Mouse (Mus musculus) liver, adult 2 months (tissue): ENCODE data around the gene Mast3. TPM values are rescaled to one million over a fixed set of nuclear protein-coding genes. Genes with fewer than 3 reads are reported as not detected.

Source experiments
- DNase-seq: peaks from one replicate; pipeline ENCODE4 v3.0.0-alpha.2; 2011; ENCODE audit warnings: low read depth, low spot score; ENCODE audit errors: extremely low read depth
- H3K27ac ChIP-seq: fragments of 200-500 bp; replicated peaks from 2 replicates; pipeline ENCODE4 v1.5.1; 2012; ENCODE audit warnings: low read depth, mild to moderate bottlenecking, control low read depth, inconsistent platforms, low read length; ENCODE audit not compliant: insufficient read depth
- H3K27me3 ChIP-seq: fragments of 200-500 bp; 2 replicates; pipeline ENCODE4 v1.6.1; 2012; ENCODE audit warnings: mild to moderate bottlenecking, moderate library complexity, low read length, inconsistent platforms; ENCODE audit not compliant: control insufficient read depth, insufficient read depth
- H3K36me3 ChIP-seq: fragments of 200-500 bp; 2 replicates; pipeline ENCODE4 v1.6.1; 2012; ENCODE audit warnings: low read length, inconsistent platforms; ENCODE audit not compliant: control insufficient read depth, insufficient read depth
- H3K4me1 ChIP-seq: fragments of 200-500 bp; 2 replicates; pipeline ENCODE4 v1.6.1; 2011; ENCODE audit warnings: low read length; ENCODE audit not compliant: control insufficient read depth, insufficient read depth
- H3K4me3 ChIP-seq: fragments of 200-500 bp; 2 replicates; pipeline ENCODE4 v1.5.1; 2011; ENCODE audit warnings: low read depth, mild to moderate bottlenecking, control low read depth, low read length, moderate library complexity; ENCODE audit not compliant: insufficient read depth
- H3K79me2 ChIP-seq: fragments of 200-500 bp; 2 replicates; pipeline ENCODE4 v1.6.1; 2012; ENCODE audit warnings: inconsistent platforms, mild to moderate bottlenecking, low read length, moderate library complexity; ENCODE audit not compliant: control insufficient read depth, insufficient read depth
- H3K9ac ChIP-seq: fragments of 200-500 bp; 2 replicates; pipeline ENCODE4 v1.6.1; 2012; ENCODE audit warnings: low read depth, mild to moderate bottlenecking, control low read depth, inconsistent platforms, low read length
- CTCF ChIP-seq: fragments of 200-500 bp; IDR thresholded peaks from 2 replicates; pipeline ENCODE4 v1.5.1; 2011; ENCODE audit warnings: low read depth, low read length, control low read depth
- POLR2A ChIP-seq: fragments of 200-500 bp; IDR thresholded peaks from 2 replicates; pipeline ENCODE4 v1.6.1; 2011; ENCODE audit warnings: low read length, control low read depth; ENCODE audit not compliant: insufficient read depth; ENCODE audit errors: extremely low read depth
- WGBS: fragments of 180-500 bp; shearing (Covaris S2); methylation state at CpG from one replicate; pipeline ENCODE4 v1.1.7; 2018; 5-methylcytosine and 5-hydroxymethylcytosine counted together
- polyA plus RNA-seq: library from polyadenylated mRNA; depleted of rRNA; stranded (reverse); fragments of >200 nt; gene quantifications from 2 replicates; pipeline ENCODE4 v1.2.3, GENCODE M21; 2012
- total RNA-seq: library from RNA; depleted of rRNA; stranded (reverse); fragments of >200 nt; gene quantifications from 2 replicates; pipeline ENCODE4 v1.2.3, GENCODE M21; 2014

Mast3 gene
- total and polyA plus RNA-seq, 2 experiments, result 16.7 to 29.0 TPM

GRCm38 (mm10) chr8:70810962-70811680 is 6.3 kb upstream of the Mast3 start:
- H3K4me1 ChIP-seq, result no peaks in the 10 kb centered on the region
- no peak for DNase-seq
- no peak overlapping the region for H3K27ac ChIP-seq
- no peaks in the 10 kb centered on the region for H3K27me3 ChIP-seq
- no peak overlapping the region for H3K4me3 ChIP-seq
- TF ChIP-seq CTCF (no peak), POLR2A (no peak)
- no peaks in the 10 kb centered on the region for H3K79me2 ChIP-seq
- WGBS, result 76% methylated on average over 20 of the region's 20 CpGs
- no peaks in the 10 kb centered on the region for H3K36me3 ChIP-seq
- H3K9ac ChIP-seq, result no peak overlapping the region

GRCm38 (mm10) chr8:70808955-70809701 is 4.3 kb upstream of the Mast3 start:
- DNase-seq, result no peak
- Histone ChIP-seq H3K4me1 (no peaks in the 10 kb centered on the region), H3K27me3 (no peaks in the 10 kb centered on the region), H3K79me2 (no peaks in the 10 kb centered on the region), H3K9ac (no peak overlapping the region), H3K4me3 (no peak overlapping the region), H3K36me3 (no peaks in the 10 kb centered on the region), H3K27ac (no peak overlapping the region)
- TF ChIP-seq CTCF (no peak), POLR2A (no peak)
- WGBS, result 92% methylated on average over 8 of the region's 8 CpGs

- Histone ChIP-seq H3K79me2 (no peaks in the 10 kb centered on the region; the same call in 1 of the 2 replicates), H3K27me3 (no peaks in the 10 kb centered on the region), H3K27ac (no peak within 1 kb of the TSS), H3K9ac (no peak within 1 kb of the TSS), H3K36me3 (no peaks in the 10 kb centered on the region), H3K4me1 (no peaks in the 10 kb centered on the region), H3K4me3 (no peak within 1 kb of the TSS)
- no peak for TF ChIP-seq CTCF
- TF ChIP-seq POLR2A, result no peak
- DNase-seq, result no peak
- WGBS, result 96% methylated on average over 5 of the region's 5 CpGs
Measured at GRCm38 (mm10) chr8:70808239-70808638, 3.4 kb upstream of the Mast3 start, which contains the start of gene Il12rb1. Gene Il12rb1, plus strand, starts transcription at chr8:70808449.

GRCm38 (mm10) chr8:70807304-70807703 is 2.5 kb upstream of the Mast3 start:
- no peak for TF ChIP-seq POLR2A
- no peak for TF ChIP-seq CTCF
- 78% methylated on average over 1 of the region's 1 CpGs for WGBS
- Histone ChIP-seq H3K27me3 (no peaks in the 10 kb centered on the region), H3K27ac (no peak overlapping the region), H3K36me3 (no peaks in the 10 kb centered on the region), H3K79me2 (peaks cover 2% of the 10 kb centered on the region; the same call in 1 of the 2 replicates), H3K4me3 (no peak overlapping the region), H3K9ac (no peak overlapping the region), H3K4me1 (peaks cover 1% of the 10 kb centered on the region; the same call in 1 of the 2 replicates)
- no peak for DNase-seq

DNA sequence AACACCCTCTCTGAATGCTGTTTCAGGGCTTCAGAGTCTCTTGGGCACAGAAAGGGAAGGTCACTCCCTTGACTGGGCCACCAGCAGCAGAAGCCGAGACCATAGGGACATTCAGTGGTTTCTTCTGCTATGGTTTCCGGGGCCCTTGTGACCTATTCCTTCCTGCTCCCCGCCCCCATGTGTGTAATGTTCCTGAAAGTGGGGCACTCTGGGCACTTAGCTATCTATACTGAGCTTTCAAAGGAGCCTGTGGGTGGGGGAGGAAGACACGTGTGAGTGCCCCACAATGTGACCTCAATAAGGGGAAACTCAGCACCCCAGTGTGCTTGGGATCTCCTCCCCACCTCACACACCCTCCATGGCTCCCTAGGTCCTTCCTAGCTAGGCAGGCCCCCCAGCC is 1.7 kb upstream of the Mast3 start:
- 78% methylated on average over 4 of the region's 4 CpGs for WGBS
- TF ChIP-seq POLR2A (no peak), CTCF (no peak)
- Histone ChIP-seq H3K9ac (no peak overlapping the region), H3K4me1 (peaks cover 7% of the 10 kb centered on the region), H3K36me3 (no peaks in the 10 kb centered on the region), H3K27me3 (no peaks in the 10 kb centered on the region), H3K4me3 (no peak overlapping the region), H3K27ac (no peak overlapping the region), H3K79me2 (peaks cover 3% of the 10 kb centered on the region; the same call in 1 of the 2 replicates)
- no peak for DNase-seq
